Mouse (Mus musculus) heart, adult 8-10 months (tissue): ENCODE measurements around the gene Vps54. TPM values are rescaled to one million over a fixed set of nuclear protein-coding genes. Genes with fewer than 3 reads are reported as not detected.
"Not testable (repeated sequence)": the region's sequence is repeated elsewhere in the genome, so short reads cannot be mapped to it uniquely, and the experiment has no call there.

Source experiments
- DNase-seq: peaks from one replicate; pipeline ENCODE4 v3.0.0; 2022; ENCODE audit warnings: low spot score
- total RNA-seq, 4 experiments: library from RNA; stranded (reverse); gene quantifications; 2 replicates each; pipeline ENCODE4 v1.2.4; 2022

Gene Vps54
- 10 to 100 TPM; 18.5 to 20.4 (median 19.4) TPM for total RNA-seq

- DNase-seq: no peak
Measured at GRCm38 (mm10) chr11:21239021-21239661, at the start of gene Vps54. Vps54 (plus strand) TSS chr11:21239281.

- DNase-seq: not testable (repeated sequence)
Measured at GRCm38 (mm10) chr11:21191821-21192220, 47.3 kb upstream of the Vps54 start.

- DNase-seq: no peak
Measured at GRCm38 (mm10) chr11:21194851-21195250, 44.2 kb upstream of the Vps54 start.

GRCm38 (mm10) chr11:21209046-21209445, 30.0 kb upstream of the Vps54 start:
- no peak for DNase-seq

- not testable (repeated sequence) for DNase-seq
Measured at GRCm38 (mm10) chr11:21209701-21210100, 29.4 kb upstream of the Vps54 start.

GRCm38 (mm10) chr11:21217419-21217818, 21.7 kb upstream of the Vps54 start:
- no peak for DNase-seq

GRCm38 (mm10) chr11:21219281-21219680, 19.8 kb upstream of the Vps54 start:
- no peak for DNase-seq

GRCm38 (mm10) chr11:21219851-21220587, 19.1 kb upstream of the Vps54 start:
- no peak for DNase-seq

GRCm38 (mm10) chr11:21220754-21221153, 18.3 kb upstream of the Vps54 start:
- no peak for DNase-seq

- no peak for DNase-seq
Measured at GRCm38 (mm10) chr11:21221396-21221795, 17.7 kb upstream of the Vps54 start.

- no peak for DNase-seq
Measured at GRCm38 (mm10) chr11:21222606-21223207, 16.4 kb upstream of the Vps54 start.

- no peak for DNase-seq
Measured at GRCm38 (mm10) chr11:21223539-21223938, 15.5 kb upstream of the Vps54 start.

GRCm38 (mm10) chr11:21224041-21224440, 15.0 kb upstream of the Vps54 start:
- DNase-seq: no peak

- DNase-seq: no peak
Measured at GRCm38 (mm10) chr11:21224446-21224845, 14.6 kb upstream of the Vps54 start.

GRCm38 (mm10) chr11:21224983-21225382, 14.1 kb upstream of the Vps54 start:
- DNase-seq: peak; percentile 39

GRCm38 (mm10) chr11:21235381-21235780, 3.7 kb upstream of the Vps54 start:
- DNase-seq: no peak

- DNase-seq: no peak
Measured at GRCm38 (mm10) chr11:21235821-21236220, 3.3 kb upstream of the Vps54 start.

- no peak for DNase-seq
Measured at GRCm38 (mm10) chr11:21236996-21237395, 2.1 kb upstream of the Vps54 start.

- no peak for DNase-seq
Measured at GRCm38 (mm10) chr11:21237474-21238278, 1.4 kb upstream of the Vps54 start.

- no peak for DNase-seq
Measured at GRCm38 (mm10) chr11:21238279-21239020, 631 bp upstream of the Vps54 start.
